Mouse (Mus musculus) intestine, postnatal 0 days (tissue): ENCODE measurements around the gene Ep300. TPM values are rescaled to one million over a fixed set of nuclear protein-coding genes. Genes with fewer than 3 reads are reported as not detected.

ENCODE experiments used
- ATAC-seq: fragments of 200-750 bp; cut with Nextera tagmentation; 2 replicates; pipeline ENCODE4 v1.8.0; 2017; ENCODE audit warnings: mild to moderate bottlenecking, moderate TSS enrichment, moderate library complexity
- H3K27ac ChIP-seq: fragments of 300-500 bp; sonication (generic); 2 replicates; pipeline ENCODE4 v1.5.1; 2014; ENCODE audit warnings: mild to moderate bottlenecking, low read depth, low read length, moderate library complexity
- H3K27me3 ChIP-seq: fragments of 300-500 bp; sonication (generic); replicated peaks from 2 replicates; pipeline ENCODE4 v1.6.1; 2014; ENCODE audit warnings: low read length, mixed read lengths; ENCODE audit not compliant: control insufficient read depth, insufficient read depth
- H3K36me3 ChIP-seq: fragments of 300-500 bp; sonication (generic); 2 replicates; pipeline ENCODE4 v1.6.1; 2014; ENCODE audit warnings: mild to moderate bottlenecking, moderate library complexity; ENCODE audit not compliant: control insufficient read depth, insufficient read depth
- H3K4me1 ChIP-seq: fragments of 300-500 bp; sonication (generic); replicated peaks from 2 replicates; pipeline ENCODE4 v1.6.1; 2014; ENCODE audit warnings: antibody characterized with exemption, low read length, mixed read lengths; ENCODE audit not compliant: control insufficient read depth, insufficient read depth
- H3K4me2 ChIP-seq: fragments of 300-500 bp; sonication (generic); replicated peaks from 2 replicates; pipeline ENCODE4 v1.6.1; 2014; ENCODE audit warnings: low read depth, mild to moderate bottlenecking, moderate library complexity
- H3K4me3 ChIP-seq: fragments of 300-500 bp; sonication (generic); 2 replicates; pipeline ENCODE4 v1.5.1; 2014; ENCODE audit warnings: low read depth, low read length
- H3K9ac ChIP-seq: fragments of 300-500 bp; sonication (generic); 2 replicates; pipeline ENCODE4 v1.6.1; 2014; ENCODE audit warnings: mild to moderate bottlenecking, low read depth, low read length
- H3K9me3 ChIP-seq: fragments of 300-500 bp; sonication (generic); 2 replicates; pipeline ENCODE4 v1.6.1; 2016; ENCODE audit warnings: mixed run types; ENCODE audit not compliant: control insufficient read depth
- CTCF ChIP-seq: sonication (generic); IDR thresholded peaks from 2 replicates; pipeline ENCODE4 v1.5.1; 2016; ENCODE audit warnings: low read depth, mild to moderate bottlenecking, control low read depth, antibody characterized with exemption, moderate library complexity
- WGBS: fragments of 180-500 bp; shearing (Covaris S2); extraction: QIAGEN DNeasy Blood & Tissue Kit; methylation state at CpG from one replicate; pipeline ENCODE4 v1.1.7; 2014; 5-methylcytosine and 5-hydroxymethylcytosine counted together
- polyA plus RNA-seq: library from polyadenylated mRNA; unstranded; fragments of >200 nt; fragmentation: Nextera tagmentation; extraction: Ambion mirVana; gene quantifications from 2 replicates; pipeline ENCODE4 v1.2.1, GENCODE M21; 2015

Ep300 gene
- polyA plus RNA-seq, 1 experiment from 2014 or later, result 10.0 TPM

DNA sequence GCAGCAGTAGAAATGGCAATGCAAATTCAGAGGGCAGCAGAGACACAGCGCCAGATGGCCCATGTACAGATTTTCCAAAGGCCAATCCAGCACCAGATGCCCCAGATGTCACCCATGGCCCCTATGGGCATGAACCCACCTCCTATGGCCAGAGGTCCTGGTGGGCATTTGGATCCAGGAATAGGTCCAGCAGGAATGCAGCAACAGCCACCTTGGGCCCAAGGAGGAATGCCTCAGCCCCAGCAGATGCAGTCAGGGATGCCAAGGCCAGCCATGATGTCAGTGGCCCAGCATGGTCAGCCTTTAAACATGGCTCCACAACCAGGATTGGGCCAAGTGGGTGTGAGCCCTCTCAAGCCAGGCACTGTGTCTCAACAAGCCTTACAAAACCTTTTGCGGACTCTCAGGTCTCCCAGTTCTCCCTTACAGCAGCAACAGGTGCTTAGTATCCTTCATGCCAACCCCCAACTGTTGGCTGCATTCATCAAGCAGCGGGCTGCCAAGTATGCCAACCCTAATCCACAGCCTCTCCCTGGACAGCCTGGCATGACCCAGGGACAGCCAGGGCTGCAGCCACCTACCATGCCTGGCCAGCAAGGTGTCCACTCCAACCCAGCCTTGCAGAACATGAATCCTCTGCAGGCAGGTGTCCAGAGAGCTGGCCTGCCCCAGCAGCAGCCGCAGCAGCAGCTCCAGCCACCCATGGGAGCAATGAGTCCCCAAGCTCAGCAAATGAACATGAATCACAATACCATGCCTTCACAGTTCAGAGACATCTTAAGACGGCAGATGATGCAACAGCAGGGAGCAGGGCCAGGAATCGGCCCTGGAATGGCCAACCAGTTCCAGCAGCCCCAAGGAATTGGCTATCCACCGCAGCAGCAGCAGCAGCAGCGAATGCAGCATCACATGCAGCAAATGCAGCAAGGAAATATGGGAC, 64.6 kb downstream of the Ep300 start:
- Histone ChIP-seq H3K9me3 (no peaks in the 10 kb centered on the region), H3K36me3 (peaks cover 57% of the 10 kb centered on the region), H3K9ac (no peak overlapping the region), H3K4me3 (no peak overlapping the region), H3K27me3 (no peaks in the 10 kb centered on the region), H3K27ac (no peak overlapping the region; the same call in 1 of the 2 replicates), H3K4me1 (no peaks in the 10 kb centered on the region), H3K4me2 (no peak overlapping the region)
- no peak for ATAC-seq
- TF ChIP-seq CTCF, result no peak
- WGBS, result 94% methylated on average over 8 of the region's 8 CpGs

DNA sequence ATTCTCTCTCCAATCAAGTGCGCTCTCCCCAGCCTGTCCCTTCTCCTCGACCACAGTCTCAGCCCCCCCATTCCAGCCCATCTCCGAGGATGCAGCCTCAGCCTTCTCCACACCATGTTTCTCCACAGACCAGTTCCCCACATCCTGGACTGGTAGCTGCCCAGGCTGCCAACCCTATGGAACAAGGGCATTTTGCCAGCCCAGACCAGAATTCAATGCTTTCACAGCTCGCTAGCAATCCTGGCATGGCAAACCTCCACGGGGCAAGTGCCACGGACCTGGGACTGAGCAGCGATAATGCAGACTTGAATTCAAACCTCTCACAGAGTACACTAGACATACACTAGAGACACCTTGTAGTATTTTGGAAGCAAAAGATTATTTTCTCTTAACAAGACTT, 65.5 kb downstream of the Ep300 start:
- Histone ChIP-seq H3K4me2 (no peak overlapping the region), H3K36me3 (peaks cover 48% of the 10 kb centered on the region), H3K27me3 (no peaks in the 10 kb centered on the region), H3K9ac (no peak overlapping the region), H3K27ac (no peak overlapping the region), H3K4me3 (no peak overlapping the region), H3K4me1 (no peaks in the 10 kb centered on the region), H3K9me3 (no peaks in the 10 kb centered on the region)
- no peak for TF ChIP-seq CTCF
- WGBS, result 88% methylated on average over 7 of the region's 7 CpGs
- no peak for ATAC-seq

- TF ChIP-seq CTCF, result no peak
- H3K36me3 ChIP-seq, result no peaks in the 10 kb centered on the region
- no peak overlapping the region for H3K4me2 ChIP-seq
- no peak overlapping the region for H3K9ac ChIP-seq
- no peak for ATAC-seq
- no peak overlapping the region for H3K4me3 ChIP-seq
- no peaks in the 10 kb centered on the region for H3K4me1 ChIP-seq
- WGBS, result 83% methylated on average over 2 of the region's 2 CpGs
- H3K9me3 ChIP-seq, result no peaks in the 10 kb centered on the region
- H3K27me3 ChIP-seq, result no peaks in the 10 kb centered on the region
- H3K27ac ChIP-seq, result no peak overlapping the region
Measured at GRCm38 (mm10) chr15:81661701-81662100, 76.5 kb downstream of the Ep300 start.

DNA sequence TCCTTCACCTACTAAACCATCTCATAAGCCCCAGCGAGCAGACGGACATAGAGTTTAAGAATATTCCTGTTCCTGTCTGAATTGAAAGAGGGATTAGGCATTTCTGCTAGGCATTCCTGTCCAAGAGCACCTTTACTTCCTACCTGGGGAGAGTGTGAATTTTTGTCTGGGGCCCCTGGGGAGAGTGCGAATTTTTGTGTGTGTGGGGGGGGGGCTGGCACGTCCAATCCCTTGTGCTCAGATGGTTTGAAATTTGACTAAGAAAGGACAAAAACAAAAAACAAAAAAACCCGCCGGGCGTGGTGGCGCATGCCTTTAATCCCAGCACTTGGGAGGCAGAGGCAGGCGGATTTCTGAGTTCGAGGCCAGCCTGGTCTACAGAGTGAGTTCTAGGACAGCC, 78.1 kb downstream of the Ep300 start:
- TF ChIP-seq CTCF, result no peak
- 68% methylated on average over 10 of the region's 10 CpGs for WGBS
- H3K27me3 ChIP-seq, result no peaks in the 10 kb centered on the region

DNA sequence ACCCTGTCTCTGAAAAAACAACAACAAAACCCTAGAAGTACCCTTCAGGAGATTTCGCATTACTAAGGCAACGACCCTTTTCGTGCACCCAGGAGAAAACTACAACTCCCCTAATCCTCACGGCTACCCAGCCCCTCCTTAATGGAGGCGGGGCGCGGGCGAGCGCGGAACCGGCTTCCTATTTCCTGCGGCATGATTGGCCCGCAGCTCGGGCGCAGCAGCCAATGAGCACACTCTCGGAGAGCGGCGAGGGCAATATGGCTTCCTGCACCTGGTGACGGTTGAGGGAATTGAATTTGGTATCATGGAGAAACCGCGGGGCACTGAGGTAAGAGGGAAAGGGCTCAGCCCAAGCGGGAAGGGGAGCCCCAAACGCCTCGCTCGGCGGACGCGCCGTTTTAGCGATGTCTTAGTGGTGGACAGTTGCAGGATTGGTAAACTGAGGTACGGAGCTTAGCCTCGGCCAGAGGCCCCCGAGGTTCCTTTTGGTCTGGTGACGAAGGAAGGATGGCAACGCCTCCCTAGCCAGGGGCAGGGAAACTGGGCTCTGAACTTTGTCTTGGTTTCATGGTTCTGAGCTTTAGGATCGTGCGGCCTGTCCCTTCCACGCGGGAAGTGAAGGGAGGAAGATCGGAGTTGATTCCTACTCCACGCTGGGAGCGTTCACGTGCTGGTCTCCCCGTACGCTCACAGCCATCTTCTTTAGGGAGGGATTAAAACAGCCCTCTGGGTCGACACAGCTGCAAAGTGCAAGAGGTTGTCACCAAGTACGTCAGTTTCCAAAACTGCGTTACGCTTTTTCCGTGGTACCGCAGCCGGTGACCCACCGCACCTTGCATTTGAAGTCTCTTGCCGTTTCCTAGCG, 78.8 kb downstream of the Ep300 start, which contains the start of gene L3mbtl2:
TSS of gene L3mbtl2 (plus strand) at position 193 of the 865 bp plus-strand sequence.
- WGBS, result under 1% methylated on average over 55 of the region's 55 CpGs
- peak within 1 kb of the TSS; percentile 62; the same call in 1 of the 2 replicates for H3K27ac ChIP-seq
- peak within 1 kb of the TSS; percentile 64 for H3K9ac ChIP-seq
- no peaks in the 10 kb centered on the region for H3K27me3 ChIP-seq
- TF ChIP-seq CTCF, result peak; percentile 47
- H3K4me2 ChIP-seq, result peak within 1 kb of the TSS; percentile 93
- H3K9me3 ChIP-seq, result no peaks in the 10 kb centered on the region
- peak; percentile 96 for ATAC-seq
- H3K4me1 ChIP-seq, result no peaks in the 10 kb centered on the region
- H3K4me3 ChIP-seq, result peak within 1 kb of the TSS; percentile 85
- peaks cover 19% of the 10 kb centered on the region; the same call in 1 of the 2 replicates for H3K36me3 ChIP-seq

More for the DNA sequence above, 78.1 kb downstream of the Ep300 start:
- Histone ChIP-seq H3K9ac (no peak overlapping the region), H3K4me1 (no peaks in the 10 kb centered on the region), H3K4me2 (peak overlapping the region; percentile 93), H3K4me3 (peak overlapping the region; percentile 85; the same call in 1 of the 2 replicates), H3K9me3 (no peaks in the 10 kb centered on the region), H3K36me3 (peaks cover 13% of the 10 kb centered on the region; the same call in 1 of the 2 replicates), H3K27ac (no peak overlapping the region)
- no peak for ATAC-seq

GRCm38 (mm10) chr15:81666957-81667356, 81.8 kb downstream of the Ep300 start:
- H3K27me3 ChIP-seq, result no peaks in the 10 kb centered on the region
- peaks cover 29% of the 10 kb centered on the region for H3K36me3 ChIP-seq
- H3K4me1 ChIP-seq, result no peaks in the 10 kb centered on the region
- ATAC-seq, result no peak
- no peak overlapping the region for H3K4me2 ChIP-seq
- no peak overlapping the region for H3K4me3 ChIP-seq
- no peak overlapping the region for H3K9ac ChIP-seq
- 88% methylated on average over 10 of the region's 10 CpGs for WGBS
- peak; percentile 32; the same call in 1 of the 2 replicates for TF ChIP-seq CTCF
- H3K27ac ChIP-seq, result no peak overlapping the region
- no peaks in the 10 kb centered on the region for H3K9me3 ChIP-seq
